ENCODE assay signal across 9 mouse cellular contexts in the genomic region with DNA sequence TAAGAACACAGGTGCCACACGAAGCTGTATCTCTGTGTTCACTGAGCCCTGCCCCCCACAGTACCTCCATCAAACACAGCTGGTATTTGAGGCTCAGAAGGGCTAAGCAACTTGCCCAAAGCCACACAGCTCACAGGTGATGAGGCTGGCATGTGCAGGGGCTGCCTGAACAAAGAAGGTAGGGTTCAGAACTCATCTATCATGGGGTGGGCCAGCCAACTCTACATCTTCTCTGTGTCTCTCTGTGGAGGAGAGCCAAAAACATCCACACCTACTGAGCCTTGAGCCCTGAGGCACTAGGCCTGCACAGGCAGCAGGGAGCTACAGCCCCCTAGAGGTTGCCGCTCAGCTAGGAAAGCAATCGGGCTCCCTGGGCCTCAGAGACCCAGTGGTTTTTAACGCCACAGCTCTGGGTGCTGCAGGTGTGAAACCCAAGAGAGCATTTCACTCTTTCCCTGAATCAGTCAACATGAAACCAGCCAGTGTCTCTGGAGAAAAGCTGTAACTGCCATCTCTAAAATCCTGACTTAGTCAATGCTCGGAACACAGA. TPM values are rescaled to one million over a fixed set of nuclear protein-coding genes. Genes with fewer than 3 reads are reported as not detected.
DNase-seq lines count a peak whose midpoint lies in the region; ATAC-seq lines count a peak whose summit lies in the region.
"Had no signal": no experiment of that assay in that cellular context is flagged by ENCODE, and none has a peak within 500 bp of the region (broad histone marks: within the 10 kb centered on the region; RNA-seq: fewer than 3 reads in every experiment).

No protein-coding gene starts in this region.

- H3K9me3 ChIP-seq in limb, embryonic 15.5 days, result no peaks in the 10 kb centered on the region
- H3K9me3 ChIP-seq in limb, embryonic 10.5 days (replicated peaks), result no peaks in the 10 kb centered on the region
- H3K9me3 ChIP-seq: megakaryocyte, embryonic 14.5 days had no signal

- peak; percentile 4; the same call in 1 of the 2 replicates for ATAC-seq in limb, embryonic 15.5 days (ENCODE audit: insufficient number of reproducible peaks, low FRiP score, low TSS enrichment, low read depth)
- ATAC-seq in megakaryocyte, adult 5-6 weeks (ENCODE audit: poor library complexity, severe bottlenecking), result peak; percentile 26; the same call in 1 of the 2 replicates
- ATAC-seq: hindbrain, postnatal 0 days had no signal

- H3K4me1 ChIP-seq in limb, embryonic 15.5 days, result 0 out of 2 replicates have a peak, but pooled peaks cover 4% of the 10 kb centered on the region
- H3K4me1 ChIP-seq in limb, embryonic 10.5 days, result no peaks in the 10 kb centered on the region

- no peak for DNase-seq in limb, embryonic 10.5 days (ENCODE audit: low spot score)
- DNase-seq in ES-CJ7 (ENCODE audit: low read depth, low spot score), result peak; percentile 63
- DNase-seq in thymus, postnatal 10 days (ENCODE audit: low spot score in 2 of 2), result peak; percentile 75 to 83
- DNase-seq in testis, postnatal 10 days (ENCODE audit: low spot score), result no peak
- DNase-seq in retina, postnatal 1 day, result no peak

- H3K4me2 ChIP-seq in limb, embryonic 15.5 days, result no peak overlapping the region

- no peak overlapping the region for H3K27ac ChIP-seq in limb, embryonic 15.5 days
- no peak overlapping the region for H3K27ac ChIP-seq in limb, embryonic 10.5 days
- H3K27ac ChIP-seq: hindbrain, postnatal 0 days had no signal

- H3K36me3 ChIP-seq in limb, embryonic 15.5 days, result peaks cover 7% of the 10 kb centered on the region; the same call in 1 of the 2 replicates
- H3K36me3 ChIP-seq in limb, embryonic 10.5 days, result peaks cover 4% of the 10 kb centered on the region; the same call in 1 of the 2 replicates

- no peak overlapping the region for H3K9ac ChIP-seq in limb, embryonic 15.5 days

- no peaks in the 10 kb centered on the region for H3K27me3 ChIP-seq in limb, embryonic 15.5 days
- no peaks in the 10 kb centered on the region for H3K27me3 ChIP-seq in limb, embryonic 10.5 days (ENCODE audit: low read depth, poor library complexity, severe bottlenecking)

- WGBS in limb, embryonic 15.5 days, result 44% methylated on average over 5 of the region's 5 CpGs
- 46% methylated on average over 5 of the region's 5 CpGs for WGBS in limb, embryonic 10.5 days

- H3K4me3 ChIP-seq in limb, embryonic 15.5 days, result no peak overlapping the region
- H3K4me3 ChIP-seq in limb, embryonic 10.5 days, result no peak overlapping the region
- H3K4me3 ChIP-seq: megakaryocyte, embryonic 14.5 days had no signal

RNA-seq across cellular contexts. Expression of gene Bckdha, which starts 11.1 kb away (rescaled TPM):
- polyA plus RNA-seq in limb, embryonic 15.5 days (2015; fragmentation: Nextera tagmentation; extraction: Ambion mirVana), result 59.1 and 62.5 TPM in 2 replicates
- polyA plus RNA-seq in limb, embryonic 10.5 days (2016; fragmentation: Nextera tagmentation; extraction: Ambion mirVana), result 63.0 and 66.4 TPM in 2 replicates
- total RNA-seq in megakaryocyte, adult 5-6 weeks (2015), result 40.4 TPM in 2 replicates
- 39.9 and 50.1 TPM in 2 replicates for total RNA-seq in megakaryocyte, adult 5-6 weeks (2017)

RNA-seq across cellular contexts. Expression of gene Exosc5, which starts 11.3 kb away (rescaled TPM):
- 64.7 and 69.8 TPM in 2 replicates for polyA plus RNA-seq in limb, embryonic 15.5 days (2015; fragmentation: Nextera tagmentation; extraction: Ambion mirVana)
- 88.3 and 109 TPM in 2 replicates for polyA plus RNA-seq in limb, embryonic 10.5 days (2016; fragmentation: Nextera tagmentation; extraction: Ambion mirVana)
- total RNA-seq in megakaryocyte, adult 5-6 weeks (2015), result 31.5 and 33.7 TPM in 2 replicates
- total RNA-seq in megakaryocyte, adult 5-6 weeks (2017), result 19.4 and 20.9 TPM in 2 replicates

RNA-seq across cellular contexts. Expression of gene B3gnt8, which starts 21.2 kb away (rescaled TPM):
- polyA plus RNA-seq in limb, embryonic 15.5 days (2015; fragmentation: Nextera tagmentation; extraction: Ambion mirVana), result 9.3 and 11.8 TPM in 2 replicates
- 1.4 and 1.9 TPM in 2 replicates for polyA plus RNA-seq in limb, embryonic 10.5 days (2016; fragmentation: Nextera tagmentation; extraction: Ambion mirVana)
- total RNA-seq in megakaryocyte, adult 5-6 weeks (2015), result 18.3 and 18.4 TPM in 2 replicates
- 27.0 and 34.3 TPM in 2 replicates for total RNA-seq in megakaryocyte, adult 5-6 weeks (2017)

RNA-seq across cellular contexts. Expression of gene Tmem91, which starts 27.3 kb away (rescaled TPM):
- polyA plus RNA-seq in limb, embryonic 15.5 days (2015; fragmentation: Nextera tagmentation; extraction: Ambion mirVana), result 3.0 TPM in 2 replicates
- 2.9 and 3.4 TPM in 2 replicates for polyA plus RNA-seq in limb, embryonic 10.5 days (2016; fragmentation: Nextera tagmentation; extraction: Ambion mirVana)
- total RNA-seq in megakaryocyte, adult 5-6 weeks (2015), result 0.68 and 0.91 TPM in 2 replicates
- not detected in 2 replicates for total RNA-seq in megakaryocyte, adult 5-6 weeks (2017)

RNA-seq across cellular contexts. Expression of gene Dmac2, which starts 28.4 kb away (rescaled TPM):
- polyA plus RNA-seq in limb, embryonic 15.5 days (2015; fragmentation: Nextera tagmentation; extraction: Ambion mirVana), result 29.1 and 30.6 TPM in 2 replicates
- polyA plus RNA-seq in limb, embryonic 10.5 days (2016; fragmentation: Nextera tagmentation; extraction: Ambion mirVana), result 34.1 and 35.2 TPM in 2 replicates
- 18.7 and 19.8 TPM in 2 replicates for total RNA-seq in megakaryocyte, adult 5-6 weeks (2015)
- 29.5 and 36.7 TPM in 2 replicates for total RNA-seq in megakaryocyte, adult 5-6 weeks (2017)

Comparison
In these comparisons a context has a peak if more than half of its experiments do, and no peak if none do; other contexts are left out.
1. DNase-seq: peak in ES-CJ7 (single experiment) and thymus, postnatal 10 days (2 of 2); none in limb, embryonic 10.5 days (single experiment), testis, postnatal 10 days (single experiment) and retina, postnatal 1 day (single experiment).